Mouse (Mus musculus) T-helper 17 cell (primary cell): ENCODE measurements around the gene Mad2l2.

Experiments
- in situ Hi-C, 2 experiments: fragments of 300-600 bp; cut with MboI, MseI; formaldehyde crosslinking; loops; 1 replicate in 1 of 2; 2 replicates in 1 of 2; pipeline ENCODE4 v1.15.1; 2025; ENCODE audit warnings: high pct_unique_total_duplicates in 2 of 2

Mad2l2 gene

GRCm38 (mm10) chr4:148130133-148130532 lies at the start of gene Mad2l2:
Gene Mad2l2, plus strand, starts transcription at chr4:148130384.
- in situ Hi-C loops = no loop called here

- in situ Hi-C loops = no loop called here
These were observed 49.6 kb upstream of the Mad2l2 start for GRCm38 (mm10) chr4:148080597-148080973.

GRCm38 (mm10) chr4:148081201-148081600 lies 49.0 kb upstream of the Mad2l2 start:
- in situ Hi-C loops = no loop called here

- in situ Hi-C loops = no loop called here
These were observed 47.7 kb upstream of the Mad2l2 start for GRCm38 (mm10) chr4:148082257-148083044.

- in situ Hi-C loops = no loop called here
These were observed 46.8 kb upstream of the Mad2l2 start for GRCm38 (mm10) chr4:148083176-148083899.

GRCm38 (mm10) chr4:148084261-148084714 lies 45.9 kb upstream of the Mad2l2 start:
- in situ Hi-C loops = no loop called here

GRCm38 (mm10) chr4:148085131-148085906 lies 44.9 kb upstream of the Mad2l2 start:
- in situ Hi-C loops = loop anchor here in 1 of 2 experiments (5.0 kb wide), 1 partner anchor 43 kb away; no protein-coding TSS in a partner anchor

- in situ Hi-C loops = loop anchor here in 1 of 2 experiments (5.0 kb wide), 1 partner anchor 44 kb away; no protein-coding TSS in a partner anchor
These were observed 44.3 kb upstream of the Mad2l2 start for GRCm38 (mm10) chr4:148085907-148086305.

- in situ Hi-C loops = loop anchor here in 1 of 2 experiments (5.0 kb wide), 1 partner anchor 45 kb away; no protein-coding TSS in a partner anchor
These were observed 42.9 kb upstream of the Mad2l2 start for GRCm38 (mm10) chr4:148087091-148087906.

- in situ Hi-C loops = loop anchor here in 1 of 2 experiments (5.0 kb wide), 1 partner anchor 46 kb away; no protein-coding TSS in a partner anchor
These were observed 42.2 kb upstream of the Mad2l2 start, which contains the start of gene Agtrap for GRCm38 (mm10) chr4:148087907-148088527. Gene Agtrap, minus strand, starts transcription at chr4:148088031.

- in situ Hi-C loops = loop anchor here in 1 of 2 experiments (5.0 kb wide), 1 partner anchor 47 kb away; no protein-coding TSS in a partner anchor
These were observed 41.0 kb upstream of the Mad2l2 start for GRCm38 (mm10) chr4:148089166-148089565.

- in situ Hi-C loops = no loop called here
These were observed 39.0 kb upstream of the Mad2l2 start for GRCm38 (mm10) chr4:148091181-148091580.

- in situ Hi-C loops = no loop called here
These were observed 37.5 kb upstream of the Mad2l2 start for GRCm38 (mm10) chr4:148092551-148093271.

- in situ Hi-C loops = no loop called here
These were observed 36.0 kb upstream of the Mad2l2 start for GRCm38 (mm10) chr4:148094161-148094560.

- in situ Hi-C loops = no loop called here
These were observed 35.1 kb upstream of the Mad2l2 start for GRCm38 (mm10) chr4:148095081-148095480.

GRCm38 (mm10) chr4:148097936-148098335 lies 32.2 kb upstream of the Mad2l2 start:
- in situ Hi-C loops = no loop called here

- in situ Hi-C loops = no loop called here
These were observed 31.5 kb upstream of the Mad2l2 start for GRCm38 (mm10) chr4:148098666-148099065.

GRCm38 (mm10) chr4:148101801-148102527 lies 28.2 kb upstream of the Mad2l2 start:
- in situ Hi-C loops = no loop called here

GRCm38 (mm10) chr4:148104146-148104545 lies 26.0 kb upstream of the Mad2l2 start:
- in situ Hi-C loops = no loop called here
